Mouse (Mus musculus): Measurements from ENCODE around the gene 4930564D02Rik.

DNA sequence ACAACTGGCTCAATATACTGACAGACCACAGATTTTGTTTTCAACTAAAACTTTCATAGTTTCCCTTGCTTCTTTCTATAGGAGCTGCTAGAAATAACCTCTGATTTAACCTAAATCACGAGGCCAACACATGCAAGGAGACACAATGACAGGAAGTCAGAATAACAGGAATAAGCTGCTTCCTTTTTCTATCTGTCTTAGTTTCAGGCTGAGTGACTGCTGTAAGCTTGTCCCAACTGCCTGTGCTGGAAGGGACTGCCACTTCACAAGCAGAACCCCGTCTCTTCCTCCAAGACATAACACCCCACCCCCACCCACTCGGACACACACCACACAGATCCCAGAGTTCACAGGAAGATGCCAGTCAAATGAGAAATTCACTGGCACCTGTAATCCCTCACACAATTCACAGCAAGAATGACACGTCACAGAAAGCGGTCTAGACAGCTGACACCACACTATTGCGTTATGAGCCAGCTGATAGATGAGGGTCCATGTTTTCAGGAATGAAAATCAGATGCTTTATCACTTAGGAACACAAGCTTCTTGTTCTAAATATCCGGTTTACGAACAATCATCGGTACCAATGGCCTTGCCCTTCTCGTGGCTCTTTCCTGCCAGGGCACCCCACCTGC, 43.2 kb upstream of the 4930564D02Rik start:
- TF ChIP-seq POLR2A (IDR thresholded peaks at IDR 0.05; ENCODE audit: borderline replicate concordance, extremely low read depth, low read depth, low read length), result no peak
- no peak for TF ChIP-seq CTCF (IDR thresholded peaks at IDR 0.05; ENCODE audit: insufficient read depth, low read length)
